Mouse (Mus musculus): ENCODE data around the gene Melk.

DNA sequence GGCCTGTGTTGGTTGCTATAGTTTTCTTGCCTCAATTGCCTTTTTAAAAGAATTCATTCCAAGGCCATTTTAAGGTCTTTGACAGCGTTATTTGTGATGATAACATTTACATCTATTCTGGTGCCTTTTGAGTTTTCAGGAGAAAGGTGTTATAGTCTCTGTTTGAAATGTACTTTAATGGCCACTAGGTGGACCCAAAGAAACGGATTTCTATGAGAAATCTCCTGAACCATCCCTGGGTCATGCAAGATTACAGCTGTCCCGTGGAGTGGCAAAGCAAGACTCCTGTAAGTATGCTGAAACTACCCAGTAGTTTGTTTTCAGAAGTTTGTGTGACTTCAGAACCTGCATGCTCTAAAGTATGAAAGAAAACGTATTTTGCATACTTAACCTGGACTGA, 24.8 kb downstream of the Melk start:
- TF ChIP-seq GATA1 (IDR thresholded peaks at IDR 0.05; ENCODE audit: low read length) (no peak), TAL1 (IDR thresholded peaks at IDR 0.05; ENCODE audit: low read length) (no peak)

Data from erythroblast, embryonic 14.5 days (primary cell).